10 mouse cellular contexts compared by ENCODE assay signal in genomic region chr11:69406867-69407723, GRCm38 (mm10). TPM values are rescaled to one million over a fixed set of nuclear protein-coding genes. Genes with fewer than 3 reads are reported as not detected.
DNase-seq lines count a peak whose midpoint lies in the region; ATAC-seq lines count a peak whose summit lies in the region.
"Had no signal": no experiment of that assay in that cellular context is flagged by ENCODE, and none has a peak within 500 bp of the region (broad histone marks: within the 10 kb centered on the region; RNA-seq: fewer than 3 reads in every experiment).

No protein-coding gene starts in this region.

- H3K9me3 ChIP-seq in embryonic facial prominence, embryonic 10.5 days = no peaks in the 10 kb centered on the region
- no peaks in the 10 kb centered on the region for H3K9me3 ChIP-seq in liver, embryonic 12.5 days (replicated peaks)
- H3K9me3 ChIP-seq: lung, embryonic 15.5 days had no signal

- peak; percentile 65 for DNase-seq in cerebellum, adult 9-11 months
- no peak for DNase-seq in cerebellum, postnatal 36 days
- peak; percentile 54 for DNase-seq in kidney, adult 18-20 months
- no peak for DNase-seq in kidney, postnatal 10 days
- DNase-seq in embryonic facial prominence, embryonic 10.5 days (ENCODE audit: low spot score) = peak; percentile 4
- DNase-seq in urinary bladder, postnatal 36 days (ENCODE audit: low spot score in 2 of 2) = no peak
- no peak for DNase-seq in Muller cell, postnatal 12 days (ENCODE audit: inconsistent ontology term)
- DNase-seq: adrenal gland, postnatal 14 days had no signal

- no peak for ATAC-seq in liver, embryonic 12.5 days

- H3K4me1 ChIP-seq in embryonic facial prominence, embryonic 10.5 days = peaks cover 45% of the 10 kb centered on the region
- H3K4me1 ChIP-seq in liver, embryonic 12.5 days = peaks cover 37% of the 10 kb centered on the region

- peaks cover 68% of the 10 kb centered on the region for H3K36me3 ChIP-seq in embryonic facial prominence, embryonic 10.5 days (replicated peaks)
- peaks cover 59% of the 10 kb centered on the region for H3K36me3 ChIP-seq in liver, embryonic 12.5 days

- H3K4me2 ChIP-seq in liver, embryonic 12.5 days = 0 out of 2 replicates have a peak overlapping the region, but pooled peaks have one; percentile 1

- WGBS in embryonic facial prominence, embryonic 10.5 days = 89% methylated on average over 16 of the region's 16 CpGs
- WGBS in liver, embryonic 12.5 days (ENCODE audit: insufficient replicate concordance) = 83% methylated on average over 16 of the region's 16 CpGs

- no peak overlapping the region for H3K27ac ChIP-seq in embryonic facial prominence, embryonic 10.5 days (replicated peaks)
- H3K27ac ChIP-seq in liver, embryonic 12.5 days = no peak overlapping the region

- H3K4me3 ChIP-seq in embryonic facial prominence, embryonic 10.5 days = peak overlapping the region; percentile 93
- H3K4me3 ChIP-seq in liver, embryonic 12.5 days = no peak overlapping the region

- no peak overlapping the region for H3K9ac ChIP-seq in liver, embryonic 12.5 days

- no peaks in the 10 kb centered on the region for H3K27me3 ChIP-seq in embryonic facial prominence, embryonic 10.5 days (replicated peaks; ENCODE audit: low read depth, poor library complexity, severe bottlenecking)
- H3K27me3 ChIP-seq in liver, embryonic 12.5 days (replicated peaks) = no peaks in the 10 kb centered on the region
- H3K27me3 ChIP-seq: lung, embryonic 15.5 days had no signal

RNA-seq across cellular contexts. Expression of gene Kdm6b, which starts 6.4 kb away (rescaled TPM):
- polyA plus RNA-seq in embryonic facial prominence, embryonic 10.5 days (2016; fragmentation: Nextera tagmentation; extraction: Ambion mirVana) = 39.8 and 39.9 TPM in 2 replicates
- polyA plus RNA-seq in liver, embryonic 12.5 days (2016; fragmentation: Nextera tagmentation; extraction: Ambion mirVana) = 7.1 and 7.5 TPM in 2 replicates

RNA-seq across cellular contexts. Expression of gene Tmem88, which starts 9.1 kb away (rescaled TPM):
- 19.8 and 23.1 TPM in 2 replicates for polyA plus RNA-seq in embryonic facial prominence, embryonic 10.5 days (2016; fragmentation: Nextera tagmentation; extraction: Ambion mirVana)
- polyA plus RNA-seq in liver, embryonic 12.5 days (2016; fragmentation: Nextera tagmentation; extraction: Ambion mirVana) = 14.4 and 15.4 TPM in 2 replicates

RNA-seq across cellular contexts. Expression of gene Cyb5d1, which starts 11.7 kb away (rescaled TPM):
- 49.3 and 50.2 TPM in 2 replicates for polyA plus RNA-seq in embryonic facial prominence, embryonic 10.5 days (2016; fragmentation: Nextera tagmentation; extraction: Ambion mirVana)
- 15.1 and 15.7 TPM in 2 replicates for polyA plus RNA-seq in liver, embryonic 12.5 days (2016; fragmentation: Nextera tagmentation; extraction: Ambion mirVana)

RNA-seq across cellular contexts. Expression of gene Naa38, which starts 11.8 kb away (rescaled TPM):
- polyA plus RNA-seq in embryonic facial prominence, embryonic 10.5 days (2016; fragmentation: Nextera tagmentation; extraction: Ambion mirVana) = 136 and 137 TPM in 2 replicates
- 111 and 119 TPM in 2 replicates for polyA plus RNA-seq in liver, embryonic 12.5 days (2016; fragmentation: Nextera tagmentation; extraction: Ambion mirVana)

RNA-seq across cellular contexts. Expression of gene Chd3, which starts 37.9 kb away (rescaled TPM):
- polyA plus RNA-seq in embryonic facial prominence, embryonic 10.5 days (2016; fragmentation: Nextera tagmentation; extraction: Ambion mirVana) = 46.2 and 55.9 TPM in 2 replicates
- polyA plus RNA-seq in liver, embryonic 12.5 days (2016; fragmentation: Nextera tagmentation; extraction: Ambion mirVana) = 4.7 and 6.4 TPM in 2 replicates

Comparison
In these comparisons a context has a peak if more than half of its experiments do, and no peak if none do; other contexts are left out.
1. DNase-seq: peak in cerebellum, adult 9-11 months (single experiment), kidney, adult 18-20 months (single experiment) and embryonic facial prominence, embryonic 10.5 days (single experiment); none in cerebellum, postnatal 36 days (0 of 2), kidney, postnatal 10 days (single experiment), urinary bladder, postnatal 36 days (0 of 2) and Muller cell, postnatal 12 days (single experiment).